ENCODE assay signal across 8 mouse cellular contexts in genomic region chr19:36833788-36834531, GRCm38 (mm10). TPM values are rescaled to one million over a fixed set of nuclear protein-coding genes. Genes with fewer than 3 reads are reported as not detected.
DNase-seq lines count a peak whose midpoint lies in the region; ATAC-seq lines count a peak whose summit lies in the region.

Tnks2 (plus strand) TSS chr19:36834232.

- DNase-seq in adipocyte (ENCODE audit: low spot score): peak; percentile 95
- peak; percentile 98 for DNase-seq in embryo, embryonic 10 days (ENCODE audit: low spot score)
- peak; percentile 98 for DNase-seq in gastrocnemius, postnatal 14 days
- DNase-seq in left cerebral cortex, postnatal 10 days (ENCODE audit: extremely low spot score in 1 of 2, low spot score in 2 of 2): peak; percentile 96 to 99
- peak; percentile 95 for DNase-seq in right cerebral cortex, postnatal 25 days
- peak; percentile 98 to 99 for DNase-seq in urinary bladder, postnatal 4 days (ENCODE audit: low spot score in 2 of 2)

- intact Hi-C loops in gastrocnemius, postnatal 14 days (cut with DNase I; ENCODE audit: low total_unique reads): no loop called here
- intact Hi-C loops in left cerebral cortex, postnatal 10 days (cut with DNase I): no loop called here

- ATAC-seq in inflammation-experienced regulatory T-cells, adult 6 months: peak; percentile 55
- peak; percentile 78 for ATAC-seq in megakaryocyte-erythroid progenitor cell, adult 5-6 weeks (replicated peaks; ENCODE audit: low FRiP score, low TSS enrichment, poor library complexity, severe bottlenecking)

RNA-seq across cellular contexts. Expression of gene Tnks2, which starts in this region (rescaled TPM):
- 100 to 1,000 TPM; 109 to 116 TPM for total RNA-seq in gastrocnemius, postnatal 14 days (2021)
- polyA plus RNA-seq in inflammation-experienced regulatory T-cells, adult 6 months (2017; shearing (Covaris generic)): 10 to 100 TPM; 25.8 to 31.5 (median 31.3) TPM
- 100 to 1,000 TPM; 152 to 157 TPM for total RNA-seq in left cerebral cortex, postnatal 10 days (2021)
- 40.3 and 53.2 TPM in 2 replicates for total RNA-seq in megakaryocyte-erythroid progenitor cell, adult 5-6 weeks (2014; fragmentation: Nextera tagmentation)
- total RNA-seq in megakaryocyte-erythroid progenitor cell, adult 5-6 weeks (2017): 76.3 and 85.4 TPM in 2 replicates

Comparison
In these comparisons a context has a peak if more than half of its experiments do, and no peak if none do; other contexts are left out.
1. Peak in every context shown above with its lines: DNase-seq and ATAC-seq.